Mouse (Mus musculus) intestine, embryonic 15.5 days (tissue): Measurements from ENCODE around the gene As3mt. TPM values are rescaled to one million over a fixed set of nuclear protein-coding genes. Genes with fewer than 3 reads are reported as not detected.
A peak's percentile ranks its signal among the peaks of the same experiment; 100 is the strongest.

Experiments
- ATAC-seq: fragments of 200-750 bp; cut with Nextera tagmentation; 2 replicates; pipeline ENCODE4 v1.8.0; 2017; ENCODE audit warnings: moderate TSS enrichment, moderate library complexity
- H3K27ac ChIP-seq: fragments of 300-500 bp; sonication (generic); 2 replicates; pipeline ENCODE4 v1.5.1; 2015; ENCODE audit warnings: mild to moderate bottlenecking, inconsistent platforms
- H3K27me3 ChIP-seq: fragments of 300-500 bp; sonication (generic); replicated peaks from 2 replicates; pipeline ENCODE4 v1.6.1; 2015; ENCODE audit warnings: inconsistent platforms
- H3K36me3 ChIP-seq: fragments of 300-500 bp; sonication (generic); 2 replicates; pipeline ENCODE4 v1.6.1; 2015; ENCODE audit warnings: inconsistent platforms
- H3K4me1 ChIP-seq: fragments of 300-500 bp; sonication (generic); replicated peaks from 2 replicates; pipeline ENCODE4 v1.6.1; 2015; ENCODE audit warnings: inconsistent platforms
- H3K4me2 ChIP-seq: fragments of 300-500 bp; sonication (generic); replicated peaks from 2 replicates; pipeline ENCODE4 v1.6.1; 2015; ENCODE audit warnings: mild to moderate bottlenecking, inconsistent platforms
- H3K4me3 ChIP-seq: fragments of 300-500 bp; sonication (generic); replicated peaks from 2 replicates; pipeline ENCODE4 v1.5.1; 2015; ENCODE audit warnings: inconsistent platforms
- H3K9ac ChIP-seq: fragments of 300-500 bp; sonication (generic); 2 replicates; pipeline ENCODE4 v1.6.1; 2015; ENCODE audit warnings: inconsistent platforms
- H3K9me3 ChIP-seq: fragments of 300-500 bp; sonication (generic); 2 replicates; pipeline ENCODE4 v1.6.1; 2016; ENCODE audit warnings: inconsistent platforms
- WGBS: fragments of 180-500 bp; shearing (Covaris S2); methylation state at CpG from one replicate; pipeline ENCODE4 v1.1.7; 2015; 5-methylcytosine and 5-hydroxymethylcytosine counted together
- polyA plus RNA-seq: library from polyadenylated mRNA; unstranded; fragments of >200 nt; fragmentation: Nextera tagmentation; extraction: Ambion mirVana; gene quantifications from 2 replicates; pipeline ENCODE4 v1.2.1, GENCODE M21; 2015

The As3mt gene
- polyA plus RNA-seq, 1 experiment from 2014 or later = 63.4 TPM

- Histone ChIP-seq H3K4me3 (no peak overlapping the region), H3K9ac (no peak overlapping the region), H3K27me3 (no peaks in the 10 kb centered on the region; the same call in 1 of the 2 replicates), H3K4me2 (no peak overlapping the region), H3K27ac (no peak overlapping the region), H3K9me3 (no peaks in the 10 kb centered on the region), H3K4me1 (0 out of 2 replicates have a peak, but pooled peaks cover 3% of the 10 kb centered on the region), H3K36me3 (no peaks in the 10 kb centered on the region)
- ATAC-seq = no peak
- WGBS = 76% methylated on average over 3 of the region's 3 CpGs
Observed at GRCm38 (mm10) chr19:46675641-46676040, 31.6 kb upstream of the As3mt start.

GRCm38 (mm10) chr19:46679720-46680383, 27.4 kb upstream of the As3mt start:
- Histone ChIP-seq H3K4me1 (0 out of 2 replicates have a peak, but pooled peaks cover 3% of the 10 kb centered on the region), H3K4me3 (no peak overlapping the region; the same call in 1 of the 2 replicates), H3K4me2 (peak overlapping the region; percentile 36), H3K9me3 (no peaks in the 10 kb centered on the region), H3K9ac (no peak overlapping the region), H3K27ac (peak overlapping the region; percentile 41; the same call in 1 of the 2 replicates), H3K36me3 (no peaks in the 10 kb centered on the region), H3K27me3 (no peaks in the 10 kb centered on the region)
- 45% methylated on average over 12 of the region's 12 CpGs for WGBS
- ATAC-seq = peak; percentile 95

- WGBS = 3% methylated on average over 44 of the region's 44 CpGs
Observed at GRCm38 (mm10) chr19:46689460-46690372, 17.5 kb upstream of the As3mt start, which contains the start of gene Borcs7. Gene Borcs7, plus strand, starts transcription at chr19:46689906.

GRCm38 (mm10) chr19:46690387-46690786, 16.9 kb upstream of the As3mt start:
- H3K36me3 ChIP-seq = no peaks in the 10 kb centered on the region
- H3K9me3 ChIP-seq = no peaks in the 10 kb centered on the region
- H3K9ac ChIP-seq = peak overlapping the region; percentile 84
- WGBS = 74% methylated on average over 11 of the region's 11 CpGs
- H3K4me3 ChIP-seq = peak overlapping the region; percentile 74
- H3K4me2 ChIP-seq = peak overlapping the region; percentile 69
- H3K4me1 ChIP-seq = no peaks in the 10 kb centered on the region
- peak; percentile 18; the same call in 1 of the 2 replicates for ATAC-seq
- H3K27ac ChIP-seq = 0 out of 2 replicates have a peak overlapping the region, but pooled peaks have one; percentile 76
- H3K27me3 ChIP-seq = no peaks in the 10 kb centered on the region

More at GRCm38 (mm10) chr19:46689460-46690372, 17.5 kb upstream of the As3mt start, which contains the start of gene Borcs7:
- Histone ChIP-seq H3K4me1 (no peaks in the 10 kb centered on the region), H3K9me3 (no peaks in the 10 kb centered on the region), H3K9ac (peak within 1 kb of the TSS; percentile 84), H3K36me3 (no peaks in the 10 kb centered on the region), H3K4me2 (peak within 1 kb of the TSS; percentile 69), H3K27ac (peak within 1 kb of the TSS; percentile 76), H3K27me3 (no peaks in the 10 kb centered on the region), H3K4me3 (peak within 1 kb of the TSS; percentile 74)
- ATAC-seq = peak; percentile 96

GRCm38 (mm10) chr19:46691078-46691477, 16.2 kb upstream of the As3mt start:
- Histone ChIP-seq H3K36me3 (no peaks in the 10 kb centered on the region), H3K4me1 (no peaks in the 10 kb centered on the region), H3K4me3 (no peak overlapping the region), H3K9me3 (no peaks in the 10 kb centered on the region), H3K9ac (no peak overlapping the region), H3K27ac (no peak overlapping the region), H3K27me3 (no peaks in the 10 kb centered on the region), H3K4me2 (no peak overlapping the region)
- ATAC-seq = no peak
- WGBS = 75% methylated on average over 2 of the region's 2 CpGs

- no peak overlapping the region for H3K9ac ChIP-seq
- H3K36me3 ChIP-seq = no peaks in the 10 kb centered on the region
- H3K4me2 ChIP-seq = no peak overlapping the region
- no peak for ATAC-seq
- H3K4me3 ChIP-seq = no peak overlapping the region
- H3K4me1 ChIP-seq = no peaks in the 10 kb centered on the region
- WGBS = 89% methylated on average over 4 of the region's 4 CpGs
- no peaks in the 10 kb centered on the region for H3K27me3 ChIP-seq
- no peak overlapping the region for H3K27ac ChIP-seq
- H3K9me3 ChIP-seq = no peaks in the 10 kb centered on the region
Observed at GRCm38 (mm10) chr19:46693146-46693545, 14.1 kb upstream of the As3mt start.

GRCm38 (mm10) chr19:46696482-46696881, 10.8 kb upstream of the As3mt start:
- WGBS = 94% methylated on average over 8 of the region's 8 CpGs
- Histone ChIP-seq H3K4me2 (no peak overlapping the region), H3K4me3 (no peak overlapping the region), H3K27ac (no peak overlapping the region), H3K9me3 (no peaks in the 10 kb centered on the region), H3K36me3 (no peaks in the 10 kb centered on the region), H3K4me1 (no peaks in the 10 kb centered on the region), H3K27me3 (no peaks in the 10 kb centered on the region), H3K9ac (no peak overlapping the region)
- ATAC-seq = no peak

- WGBS = 95% methylated on average over 7 of the region's 7 CpGs
- no peak overlapping the region for H3K27ac ChIP-seq
- no peak overlapping the region for H3K4me3 ChIP-seq
- no peaks in the 10 kb centered on the region for H3K9me3 ChIP-seq
- no peak overlapping the region for H3K9ac ChIP-seq
- no peak overlapping the region for H3K4me2 ChIP-seq
- no peaks in the 10 kb centered on the region for H3K36me3 ChIP-seq
- no peak for ATAC-seq
- H3K4me1 ChIP-seq = no peaks in the 10 kb centered on the region
- H3K27me3 ChIP-seq = no peaks in the 10 kb centered on the region
Observed at GRCm38 (mm10) chr19:46696943-46697342, 10.3 kb upstream of the As3mt start.

GRCm38 (mm10) chr19:46697840-46698517, 9.3 kb upstream of the As3mt start:
- Histone ChIP-seq H3K9ac (no peak overlapping the region), H3K36me3 (no peaks in the 10 kb centered on the region), H3K27ac (no peak overlapping the region), H3K4me2 (no peak overlapping the region), H3K4me1 (no peaks in the 10 kb centered on the region), H3K4me3 (no peak overlapping the region), H3K27me3 (no peaks in the 10 kb centered on the region), H3K9me3 (no peaks in the 10 kb centered on the region)
- no peak for ATAC-seq
- 61% methylated on average over 19 of the region's 19 CpGs for WGBS

GRCm38 (mm10) chr19:46699011-46699481, 8.2 kb upstream of the As3mt start:
- H3K9me3 ChIP-seq = no peaks in the 10 kb centered on the region
- ATAC-seq = no peak
- H3K4me1 ChIP-seq = no peaks in the 10 kb centered on the region
- no peak overlapping the region for H3K4me3 ChIP-seq
- H3K27ac ChIP-seq = no peak overlapping the region
- H3K9ac ChIP-seq = no peak overlapping the region
- H3K36me3 ChIP-seq = no peaks in the 10 kb centered on the region
- 74% methylated on average over 10 of the region's 10 CpGs for WGBS
- no peak overlapping the region for H3K4me2 ChIP-seq
- no peaks in the 10 kb centered on the region for H3K27me3 ChIP-seq

- Histone ChIP-seq H3K4me1 (no peaks in the 10 kb centered on the region), H3K4me2 (no peak overlapping the region), H3K9ac (no peak overlapping the region), H3K27me3 (no peaks in the 10 kb centered on the region), H3K4me3 (no peak overlapping the region), H3K27ac (no peak overlapping the region), H3K9me3 (no peaks in the 10 kb centered on the region), H3K36me3 (no peaks in the 10 kb centered on the region)
- no peak for ATAC-seq
- 76% methylated on average over 9 of the region's 9 CpGs for WGBS
Observed at GRCm38 (mm10) chr19:46701156-46701555, 6.1 kb upstream of the As3mt start.
